Mouse (Mus musculus): ENCODE data around the gene Kcnf1. TPM values are rescaled to one million over a fixed set of nuclear protein-coding genes. Genes with fewer than 3 reads are reported as not detected.

The Kcnf1 gene
- 100 to 1,000 TPM; 103 to 125 TPM for total RNA-seq (2021)
- long read RNA-seq, experiment 1, full-length matches to known transcripts, result 117 of 119 reads
- long read RNA-seq, experiment 1, partial matches to known transcripts, result 0 of 119 reads
- long read RNA-seq, experiment 1, other reads (novel, unspliced or antisense), result 2 of 119 reads
- long read RNA-seq, experiment 2, full-length matches to known transcripts, result 80 of 80 reads
- long read RNA-seq, experiment 2, partial matches to known transcripts, result 0 of 80 reads
- long read RNA-seq, experiment 2, other reads (novel, unspliced or antisense), result 0 of 80 reads

- no peak for DNase-seq (ENCODE audit: low spot score in 2 of 2)
Measured at GRCm38 (mm10) chr12:17176757-17177092, at the start of gene Kcnf1. Gene Kcnf1 (minus strand): TSS chr12:17176888.

DNA sequence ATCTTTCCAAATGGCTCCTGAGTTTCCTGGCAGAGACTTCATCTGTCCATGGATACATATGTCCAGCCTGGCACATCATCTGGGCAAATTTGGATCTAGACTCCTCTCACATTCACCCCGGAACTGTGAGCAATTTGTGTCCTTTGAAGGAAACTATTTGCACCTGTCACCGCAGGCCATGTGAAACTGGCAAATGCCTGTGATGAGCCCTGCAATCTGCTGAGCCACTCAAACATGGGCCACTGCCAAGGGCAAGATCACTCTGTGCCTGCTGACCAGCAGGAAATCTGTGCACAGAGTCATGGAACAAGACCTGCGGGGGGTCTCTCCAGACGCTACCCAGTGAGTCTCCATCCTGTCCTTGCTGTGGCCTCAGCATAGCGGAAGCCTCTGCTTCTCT, 48.3 kb upstream of the Kcnf1 start:
- DNase-seq (ENCODE audit: low spot score in 2 of 2), result no peak

DNA sequence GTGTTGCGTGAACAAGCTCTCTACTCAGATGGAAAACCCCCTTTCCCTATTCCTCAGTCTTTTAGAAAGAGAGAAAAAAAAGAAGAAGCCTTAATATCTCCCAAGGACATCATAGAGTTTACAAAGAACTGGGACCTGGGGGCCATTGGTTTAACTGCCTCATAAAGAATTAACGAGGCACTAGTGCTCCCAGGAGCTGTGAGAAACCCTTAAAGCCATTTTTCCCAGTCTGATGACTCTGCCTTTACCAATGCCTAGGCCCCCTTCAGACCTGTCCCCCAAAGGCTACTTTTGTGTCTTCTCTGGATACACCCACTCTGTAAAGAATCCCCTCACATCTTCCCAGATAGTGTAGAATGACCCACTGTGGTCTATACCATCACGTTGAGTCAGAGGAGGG, 46.4 kb upstream of the Kcnf1 start:
- no peak for DNase-seq (ENCODE audit: low spot score in 2 of 2)

- DNase-seq (ENCODE audit: low spot score in 2 of 2), result no peak
Measured at GRCm38 (mm10) chr12:17221891-17222428, 45.3 kb upstream of the Kcnf1 start.

DNA sequence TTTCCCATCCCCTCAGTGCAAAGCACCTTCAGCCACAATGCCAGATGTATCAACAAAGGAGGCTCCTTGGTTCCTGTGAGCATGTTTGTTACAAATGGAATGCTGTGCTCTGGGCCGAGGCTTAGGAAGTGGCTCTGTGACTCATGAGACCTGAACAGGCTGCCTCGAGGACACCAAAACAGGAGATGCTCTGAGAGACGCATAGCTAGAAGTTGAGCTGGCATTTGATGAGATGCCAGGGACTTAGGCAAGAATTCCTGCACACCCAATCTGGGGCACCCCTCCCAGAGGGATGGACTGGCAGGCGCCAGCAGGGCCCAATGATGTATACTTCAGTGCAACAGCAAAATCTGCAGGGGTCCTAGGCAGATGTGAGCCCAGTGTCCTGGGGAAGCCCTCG, 43.9 kb upstream of the Kcnf1 start:
- no peak for DNase-seq (ENCODE audit: low spot score in 2 of 2)

- no peak for DNase-seq (ENCODE audit: low spot score in 2 of 2)
Measured at GRCm38 (mm10) chr12:17219107-17219506, 42.4 kb upstream of the Kcnf1 start.

- no peak for DNase-seq (ENCODE audit: low spot score in 2 of 2)
Measured at GRCm38 (mm10) chr12:17218390-17218789, 41.7 kb upstream of the Kcnf1 start.

DNA sequence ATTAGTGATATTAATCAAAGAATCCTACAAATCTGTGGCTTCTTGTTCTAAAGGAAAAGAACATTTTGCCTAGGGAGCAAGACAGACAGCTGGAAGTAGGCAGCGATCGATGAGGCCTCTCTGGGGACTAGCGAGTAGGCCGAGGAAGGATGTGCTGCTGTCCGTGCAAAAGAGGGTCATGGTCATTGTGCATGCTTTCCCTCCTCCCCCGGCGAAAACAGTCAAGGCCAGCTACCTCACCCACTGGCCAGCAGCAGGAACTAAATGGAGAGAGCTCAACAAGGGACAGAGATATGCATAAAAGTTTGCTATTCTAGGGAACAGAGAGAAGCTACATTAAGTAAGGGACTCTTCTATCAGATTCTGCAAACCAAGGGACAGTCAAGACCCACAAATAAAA, 39.1 kb upstream of the Kcnf1 start:
- DNase-seq (ENCODE audit: low spot score in 2 of 2), result no peak

- no peak for DNase-seq (ENCODE audit: low spot score in 2 of 2)
Measured at GRCm38 (mm10) chr12:17202492-17203322, 26.0 kb upstream of the Kcnf1 start.

DNA sequence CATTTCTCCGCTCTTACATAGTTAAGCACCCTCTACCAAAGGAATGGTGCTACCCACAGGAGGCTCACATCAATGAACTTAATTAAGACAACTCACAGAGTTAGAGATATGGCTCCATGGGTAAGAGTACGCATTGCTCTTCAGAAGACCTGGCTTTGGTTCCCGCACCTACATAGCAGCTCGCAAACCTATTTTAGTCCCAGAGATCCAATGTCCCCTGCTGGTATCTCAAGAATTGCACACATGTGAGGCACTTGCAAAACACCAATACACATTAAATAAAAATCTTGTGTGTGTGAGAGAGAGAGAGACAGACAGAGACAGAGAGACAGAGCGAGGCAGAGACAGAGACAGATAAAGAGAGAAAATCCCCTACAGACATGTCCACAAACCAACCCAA, 21.9 kb upstream of the Kcnf1 start:
- DNase-seq (ENCODE audit: low spot score in 2 of 2), result no peak

DNA sequence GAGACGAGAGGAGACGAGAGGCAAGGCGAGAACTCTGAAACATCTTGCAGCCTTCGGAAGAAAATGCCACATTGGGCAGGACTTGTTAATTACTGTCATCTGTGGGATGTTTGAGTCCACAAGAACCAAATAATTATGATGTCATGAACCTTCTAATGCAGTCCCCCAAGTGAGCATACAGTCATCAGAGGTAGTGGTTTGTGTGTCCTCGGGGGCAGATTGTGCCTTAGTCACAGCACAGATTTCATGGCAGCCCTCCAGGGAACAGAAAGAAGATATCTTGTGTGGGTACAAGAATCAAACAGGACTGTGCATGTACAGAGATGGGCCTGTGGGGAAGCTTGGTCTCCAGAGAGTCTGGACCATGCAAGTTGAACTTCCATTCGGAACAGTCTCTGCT, 17.5 kb upstream of the Kcnf1 start:
- peak; percentile 38 to 43 for DNase-seq (ENCODE audit: low spot score in 2 of 2)

DNA sequence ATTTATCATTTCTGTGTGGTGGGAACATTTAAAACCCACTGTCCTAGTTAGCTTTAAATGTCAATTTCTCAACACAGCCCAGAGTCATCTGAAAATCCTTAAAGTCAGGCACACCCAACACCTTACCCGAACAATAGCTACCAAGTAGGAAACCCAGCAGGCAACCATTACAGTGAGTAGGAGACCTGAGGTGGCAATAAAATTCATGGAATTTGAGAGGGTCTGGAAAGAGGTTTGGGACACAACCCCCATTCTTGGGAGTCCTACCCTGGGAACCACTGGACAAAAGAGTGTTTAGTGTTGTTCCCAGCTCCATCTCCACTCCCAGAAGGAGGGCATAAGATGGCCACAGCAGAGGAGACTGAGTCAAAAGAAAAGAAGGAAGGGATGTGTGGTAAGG, 16.6 kb upstream of the Kcnf1 start:
- DNase-seq (ENCODE audit: low spot score in 2 of 2), result no peak

DNA sequence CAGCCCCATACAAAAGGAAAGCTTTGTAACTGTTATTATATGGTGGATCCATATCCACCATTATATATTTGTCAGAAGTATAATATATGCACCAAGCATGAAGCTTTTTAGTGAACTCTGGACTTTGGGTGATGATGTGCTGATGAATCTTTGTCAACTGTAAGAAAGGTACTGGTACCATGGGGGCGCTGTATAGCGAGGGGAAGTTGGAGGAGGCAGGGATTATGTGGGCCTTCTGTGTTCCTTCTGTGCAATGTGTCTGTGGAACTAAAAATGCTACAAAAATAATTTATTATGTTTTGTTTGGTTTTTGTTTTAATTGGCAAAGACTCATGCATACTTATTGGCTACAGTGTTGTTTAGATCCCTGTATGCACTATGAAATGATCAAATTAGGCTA, 16.2 kb upstream of the Kcnf1 start:
- no peak for DNase-seq (ENCODE audit: low spot score in 2 of 2)

DNA sequence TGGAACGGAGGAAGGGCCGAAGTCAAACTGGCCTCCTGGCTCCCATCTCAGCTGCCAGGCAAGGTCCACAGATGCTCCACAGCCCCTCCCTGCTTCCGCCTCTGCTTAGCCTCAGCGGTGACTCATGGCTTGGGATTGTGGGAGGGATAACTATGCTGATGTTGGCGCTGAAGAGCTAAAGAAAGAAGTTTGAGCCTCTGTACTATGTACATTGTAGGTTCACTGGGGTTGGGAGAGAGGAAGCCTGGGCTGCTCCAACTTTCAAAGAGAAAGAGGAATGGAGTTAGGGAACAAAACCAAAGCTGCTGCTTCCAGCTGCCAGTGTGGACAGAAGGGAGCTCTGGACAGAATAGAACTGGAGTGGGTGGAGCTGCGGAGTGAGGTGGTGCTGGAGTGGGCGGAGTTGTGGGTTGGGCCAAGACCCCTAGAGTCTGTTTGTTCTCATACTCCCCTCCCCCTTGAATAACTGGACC, 7.7 kb upstream of the Kcnf1 start:
- peak; percentile 78 to 82 for DNase-seq (ENCODE audit: low spot score in 2 of 2)

GRCm38 (mm10) chr12:17183788-17184187, 7.1 kb upstream of the Kcnf1 start:
- no peak for DNase-seq (ENCODE audit: low spot score in 2 of 2)

DNA sequence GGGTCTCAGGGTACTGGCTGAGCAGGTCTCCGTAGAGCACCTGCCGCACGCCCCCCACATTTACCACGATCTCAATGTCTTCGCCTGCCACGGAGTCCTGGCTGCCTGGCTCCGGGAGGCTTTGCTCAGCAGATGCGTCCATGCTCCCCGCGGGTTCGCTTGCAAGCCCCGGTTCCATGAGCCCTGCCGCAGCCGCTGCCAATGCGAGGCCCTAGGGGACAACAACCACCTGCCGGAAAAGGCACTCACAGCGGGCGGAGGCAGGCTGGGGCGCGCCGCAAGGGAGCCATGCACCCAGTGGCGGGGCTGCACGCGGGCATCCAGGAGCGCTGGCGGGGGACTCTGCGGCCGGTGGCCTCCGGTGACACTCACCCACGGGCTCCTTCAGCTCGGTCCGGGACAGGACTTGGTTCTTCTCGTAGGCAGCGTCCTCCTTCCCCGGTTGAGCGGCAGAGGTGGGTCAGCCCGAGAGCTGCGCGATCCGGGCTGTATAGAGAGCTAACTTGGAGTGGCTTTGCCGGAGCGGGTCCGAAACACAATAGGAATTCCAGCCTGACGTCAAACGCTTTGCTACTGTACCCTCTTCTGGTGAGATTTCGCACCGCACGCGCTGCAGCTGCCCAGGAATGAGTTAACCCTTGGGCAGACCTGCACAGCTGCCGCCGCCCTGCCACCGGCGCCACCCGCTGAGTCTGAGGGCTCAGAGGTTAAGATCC, 489 bp downstream of the Kcnf1 start:
- peak; percentile 67 to 77 for DNase-seq (ENCODE audit: low spot score in 2 of 2)

DNA sequence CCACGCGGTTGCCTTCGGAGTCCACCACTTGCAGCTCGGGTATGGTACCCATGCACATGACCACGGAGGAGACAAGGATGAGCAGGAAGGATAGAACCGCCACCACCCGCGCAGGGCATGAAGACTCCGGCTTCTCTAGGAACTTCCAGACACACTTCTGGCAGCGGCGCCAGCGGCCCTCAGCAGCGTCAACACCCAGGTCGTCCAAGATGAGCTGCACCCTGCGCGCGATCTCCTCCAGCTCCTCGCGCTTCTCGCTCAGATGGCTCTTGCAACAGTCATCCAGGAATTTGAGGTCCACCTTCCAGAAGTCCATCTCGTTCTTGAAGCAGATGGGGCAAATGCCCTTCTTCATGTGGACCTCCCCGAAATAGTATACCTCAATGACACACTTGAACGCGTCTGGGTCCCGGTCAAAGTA, 1.1 kb downstream of the Kcnf1 start:
- DNase-seq (ENCODE audit: low spot score in 2 of 2), result no peak

- no peak for DNase-seq (ENCODE audit: low spot score in 2 of 2)
Measured at GRCm38 (mm10) chr12:17175124-17175523, 1.6 kb downstream of the Kcnf1 start.

- no peak for DNase-seq (ENCODE audit: low spot score in 2 of 2)
Measured at GRCm38 (mm10) chr12:17174134-17174893, 2.4 kb downstream of the Kcnf1 start.

GRCm38 (mm10) chr12:17170406-17170805, 6.3 kb downstream of the Kcnf1 start:
- DNase-seq (ENCODE audit: low spot score in 2 of 2), result peak; percentile 70 to 83

DNA sequence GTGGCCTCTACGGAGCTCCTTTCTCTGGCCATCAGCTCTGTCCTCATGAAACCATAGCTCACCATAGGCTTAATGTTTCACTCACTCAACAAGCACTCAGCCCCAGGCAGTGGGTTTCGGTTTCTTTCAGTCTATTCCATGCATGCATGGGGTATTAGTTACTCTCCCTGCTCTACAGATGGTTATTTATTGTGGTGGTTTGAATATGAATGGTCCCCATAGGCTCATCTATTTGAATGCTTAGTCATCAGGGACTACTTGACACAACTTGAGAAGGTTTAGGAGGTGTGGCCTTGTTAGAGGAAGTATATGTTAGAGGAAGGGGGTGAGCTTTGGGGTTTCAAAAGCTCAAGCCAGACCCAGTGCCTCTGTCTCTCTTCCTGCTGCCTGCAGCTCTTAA, 10.6 kb downstream of the Kcnf1 start:
- DNase-seq (ENCODE audit: low spot score in 2 of 2), result no peak

Measured in left cerebral cortex, adult 18-20 months (tissue).